Mouse (Mus musculus) forebrain, postnatal 0 days (tissue): ENCODE data around the gene Psmb10. TPM values are rescaled to one million over a fixed set of nuclear protein-coding genes. Genes with fewer than 3 reads are reported as not detected.
A peak's percentile ranks its signal among the peaks of the same experiment; 100 is the strongest.

Experiments used
- ATAC-seq: fragments of 200-750 bp; cut with Nextera tagmentation; 2 replicates; pipeline ENCODE4 v1.8.0; 2017; ENCODE audit warnings: mild to moderate bottlenecking, moderate library complexity
- DNase-seq: peaks from one replicate; pipeline ENCODE4 v3.0.0-alpha.2; 2015
- H3K27ac ChIP-seq: fragments of 300-500 bp; sonication (generic); 2 replicates; pipeline ENCODE4 v1.5.1; 2014; ENCODE audit warnings: low read depth, mild to moderate bottlenecking, antibody characterized with exemption, low read length, moderate library complexity, mixed read lengths
- H3K27me3 ChIP-seq: fragments of 300-500 bp; sonication (generic); 2 replicates; pipeline ENCODE4 v1.6.1; 2014; ENCODE audit warnings: mild to moderate bottlenecking, low read length, mixed read lengths; ENCODE audit not compliant: insufficient read depth
- H3K36me3 ChIP-seq: fragments of 300-500 bp; sonication (generic); 2 replicates; pipeline ENCODE4 v1.6.1; 2014; ENCODE audit warnings: mild to moderate bottlenecking, moderate library complexity; ENCODE audit not compliant: insufficient read depth
- H3K4me1 ChIP-seq: fragments of 300-500 bp; sonication (generic); 2 replicates; pipeline ENCODE4 v1.6.1; 2014; ENCODE audit warnings: antibody characterized with exemption; ENCODE audit not compliant: insufficient read depth
- H3K4me2 ChIP-seq: fragments of 300-500 bp; sonication (generic); 2 replicates; pipeline ENCODE4 v1.6.1; 2014; ENCODE audit warnings: low read depth, mild to moderate bottlenecking, moderate library complexity
- H3K4me3 ChIP-seq: fragments of 300-500 bp; sonication (generic); 2 replicates; pipeline ENCODE4 v1.5.1; 2014; ENCODE audit warnings: low read depth, low read length, mixed read lengths
- H3K9ac ChIP-seq: fragments of 300-500 bp; sonication (generic); 2 replicates; pipeline ENCODE4 v1.6.1; 2014; ENCODE audit warnings: mild to moderate bottlenecking
- H3K9me3 ChIP-seq: fragments of 300-500 bp; sonication (generic); 2 replicates; pipeline ENCODE4 v1.6.1; 2016; ENCODE audit warnings: low read length
- CTCF ChIP-seq: sonication (generic); IDR thresholded peaks from 2 replicates; pipeline ENCODE4 v1.5.1; 2016; ENCODE audit warnings: antibody characterized with exemption, control low read depth, low read depth
- WGBS: fragments of 180-500 bp; shearing (Covaris S2); extraction: QIAGEN DNeasy Blood & Tissue Kit; methylation state at CpG from one replicate; pipeline ENCODE4 v1.1.7; 2014; 5-methylcytosine and 5-hydroxymethylcytosine counted together
- polyA plus RNA-seq: library from polyadenylated mRNA; unstranded; fragments of >200 nt; fragmentation: Nextera tagmentation; extraction: Ambion mirVana; gene quantifications from 2 replicates; pipeline ENCODE4 v1.2.1, GENCODE M21; 2015
- total RNA-seq: library from RNA; depleted of rRNA; stranded (reverse); fragments of >200 nt; gene quantifications from 2 replicates; pipeline ENCODE4 v1.2.3, GENCODE M21; 2014

The Psmb10 gene
- total and polyA plus RNA-seq, 2 experiments from 2014 or later, result 46.5 to 86.2 TPM

- DNase-seq, result no peak
- H3K4me2 ChIP-seq, result no peak overlapping the region
- H3K4me3 ChIP-seq, result no peak overlapping the region
- no peaks in the 10 kb centered on the region for H3K9me3 ChIP-seq
- H3K27ac ChIP-seq, result no peak overlapping the region
- H3K27me3 ChIP-seq, result no peaks in the 10 kb centered on the region
- H3K4me1 ChIP-seq, result no peaks in the 10 kb centered on the region
- H3K9ac ChIP-seq, result no peak overlapping the region
- TF ChIP-seq CTCF, result no peak
- 70% methylated on average over 7 of the region's 7 CpGs for WGBS
- H3K36me3 ChIP-seq, result no peaks in the 10 kb centered on the region
- no peak for ATAC-seq
These were observed 21.1 kb upstream of the Psmb10 start for GRCm38 (mm10) chr8:105959350-105959749.

- DNase-seq (no peak), ATAC-seq (no peak)
- no peak overlapping the region for H3K27ac ChIP-seq
- TF ChIP-seq CTCF, result no peak
- no peak overlapping the region for H3K9ac ChIP-seq
- H3K9me3 ChIP-seq, result no peaks in the 10 kb centered on the region
- H3K27me3 ChIP-seq, result no peaks in the 10 kb centered on the region
- no peaks in the 10 kb centered on the region for H3K36me3 ChIP-seq
- 72% methylated on average over 3 of the region's 4 CpGs for WGBS
- H3K4me3 ChIP-seq, result no peak overlapping the region
- no peak overlapping the region for H3K4me2 ChIP-seq
- H3K4me1 ChIP-seq, result no peaks in the 10 kb centered on the region
These were observed 19.6 kb upstream of the Psmb10 start for GRCm38 (mm10) chr8:105957813-105958212.

- Histone ChIP-seq H3K36me3 (no peaks in the 10 kb centered on the region), H3K4me1 (no peaks in the 10 kb centered on the region), H3K9ac (no peak overlapping the region), H3K27ac (no peak overlapping the region), H3K4me3 (no peak overlapping the region), H3K27me3 (no peaks in the 10 kb centered on the region), H3K4me2 (no peak overlapping the region), H3K9me3 (no peaks in the 10 kb centered on the region)
- ATAC-seq (no peak), DNase-seq (no peak)
- TF ChIP-seq CTCF, result no peak
- WGBS, result 90% methylated on average over 4 of the region's 4 CpGs
These were observed 18.3 kb upstream of the Psmb10 start for GRCm38 (mm10) chr8:105956556-105956955.

- TF ChIP-seq CTCF, result no peak
- no peak overlapping the region for H3K4me2 ChIP-seq
- no peak overlapping the region for H3K4me3 ChIP-seq
- H3K9me3 ChIP-seq, result no peaks in the 10 kb centered on the region
- WGBS, result 32% methylated on average over 7 of the region's 7 CpGs
- no peaks in the 10 kb centered on the region for H3K36me3 ChIP-seq
- H3K9ac ChIP-seq, result no peak overlapping the region
- H3K4me1 ChIP-seq, result no peaks in the 10 kb centered on the region
- no peaks in the 10 kb centered on the region for H3K27me3 ChIP-seq
- peak overlapping the region; percentile 57 for H3K27ac ChIP-seq
- ATAC-seq, result peak; percentile 92
- peak; percentile 69 for DNase-seq
These were observed 12.9 kb upstream of the Psmb10 start for GRCm38 (mm10) chr8:105951057-105951659.

- Histone ChIP-seq H3K9ac (no peak overlapping the region), H3K4me3 (no peak overlapping the region), H3K27ac (no peak overlapping the region), H3K4me1 (no peaks in the 10 kb centered on the region), H3K27me3 (no peaks in the 10 kb centered on the region), H3K9me3 (no peaks in the 10 kb centered on the region), H3K4me2 (no peak overlapping the region), H3K36me3 (0 out of 2 replicates have a peak, but pooled peaks cover 5% of the 10 kb centered on the region)
- peak; percentile 64 for DNase-seq
- peak; percentile 47 for ATAC-seq
- TF ChIP-seq CTCF, result no peak
- WGBS, result 33% methylated on average over 10 of the region's 10 CpGs
These were observed 11.1 kb upstream of the Psmb10 start for GRCm38 (mm10) chr8:105949350-105949749.

- Histone ChIP-seq H3K27ac (peak within 1 kb of the TSS; percentile 35; the same call in 1 of the 2 replicates), H3K4me2 (no peak within 1 kb of the TSS), H3K36me3 (0 out of 2 replicates have a peak, but pooled peaks cover 5% of the 10 kb centered on the region), H3K9me3 (no peaks in the 10 kb centered on the region), H3K4me1 (0 out of 2 replicates have a peak, but pooled peaks cover under 1% of the 10 kb centered on the region), H3K9ac (no peak within 1 kb of the TSS), H3K27me3 (no peaks in the 10 kb centered on the region), H3K4me3 (no peak within 1 kb of the TSS)
- TF ChIP-seq CTCF, result no peak
- DNase-seq (peak; percentile 41), ATAC-seq (peak; percentile 87)
- 55% methylated on average over 8 of the region's 8 CpGs for WGBS
These were observed 5.1 kb upstream of the Psmb10 start, which contains the start of gene Lcat for GRCm38 (mm10) chr8:105943321-105943739. Lcat (minus strand) TSS chr8:105943382.

- TF ChIP-seq CTCF, result no peak
- WGBS, result 89% methylated on average over 5 of the region's 5 CpGs
- H3K9me3 ChIP-seq, result no peaks in the 10 kb centered on the region
- 0 out of 2 replicates have a peak, but pooled peaks cover 5% of the 10 kb centered on the region for H3K36me3 ChIP-seq
- no peak overlapping the region for H3K9ac ChIP-seq
- DNase-seq (no peak), ATAC-seq (no peak)
- no peak overlapping the region for H3K27ac ChIP-seq
- H3K4me2 ChIP-seq, result no peak overlapping the region
- H3K4me3 ChIP-seq, result no peak overlapping the region
- H3K4me1 ChIP-seq, result peaks cover 6% of the 10 kb centered on the region; the same call in 1 of the 2 replicates
- H3K27me3 ChIP-seq, result no peaks in the 10 kb centered on the region
These were observed 4.3 kb upstream of the Psmb10 start for GRCm38 (mm10) chr8:105942542-105942941.
